Mouse (Mus musculus): ENCODE measurements around the gene Abhd8. TPM values are rescaled to one million over a fixed set of nuclear protein-coding genes. Genes with fewer than 3 reads are reported as not detected.

Abhd8 gene
- total and polyA plus RNA-seq, 3 experiments = 6.0 to 33.2 (median 8.5) TPM

DNA sequence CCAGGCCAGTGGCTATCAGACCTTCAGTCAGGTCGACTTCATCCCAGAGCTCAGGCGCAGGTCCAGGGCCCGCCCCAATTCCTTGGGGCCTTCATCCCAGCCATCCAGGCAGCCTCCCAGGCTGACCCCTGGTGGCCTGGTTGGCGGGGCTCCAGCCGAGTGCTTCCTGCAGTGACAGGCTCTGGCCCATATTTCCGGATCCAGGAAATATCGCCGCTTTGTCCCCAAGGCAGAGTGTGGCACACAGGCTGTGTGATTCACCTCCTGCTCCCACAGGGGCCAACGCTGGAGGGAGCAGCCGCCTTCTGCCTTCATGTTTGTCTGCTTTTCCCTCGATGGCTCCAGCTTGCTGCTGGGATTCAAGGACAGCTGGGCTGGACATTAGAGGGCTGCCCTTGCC lies 33.0 kb upstream of the Abhd8 start:
- H3K79me2 ChIP-seq (replicated peaks; ENCODE audit: control insufficient read depth, extremely low read depth, insufficient read depth, poor library complexity, severe bottlenecking) = no peaks in the 10 kb centered on the region
- DNase-seq (ENCODE audit: extremely low read depth) = no peak
- H3K27ac ChIP-seq (ENCODE audit: insufficient read depth, low read depth) = no peak overlapping the region
- H3K4me3 ChIP-seq (replicated peaks in 1 of 3; ENCODE audit: low read depth in 2 of 3, low read length in 2 of 3, poor library complexity in 1 of 3) = no peak overlapping the region
- no peak for TF ChIP-seq EP300 (IDR thresholded peaks at IDR 0.05; ENCODE audit: low read length)
- no peak for TF ChIP-seq RAD21 (IDR thresholded peaks at IDR 0.05; ENCODE audit: low read depth, low read length)
- no peak for TF ChIP-seq ELF1 (IDR thresholded peaks at IDR 0.05; ENCODE audit: low read depth, low read length)
- TF ChIP-seq CHD1 (IDR thresholded peaks at IDR 0.05; ENCODE audit: low read depth, low read length) = no peak
- no peak for TF ChIP-seq MEF2A (IDR thresholded peaks at IDR 0.05; ENCODE audit: borderline replicate concordance, low read depth, low read length)
- TF ChIP-seq TCF12 (IDR thresholded peaks at IDR 0.05; ENCODE audit: low read depth, low read length) = no peak
- TF ChIP-seq ZMIZ1 (IDR thresholded peaks at IDR 0.05; ENCODE audit: low read depth, low read length) = no peak
- no peak for TF ChIP-seq RCOR1 (conservative IDR thresholded peaks at IDR 0.05; ENCODE audit: low read depth, low read length)
- no peak for TF ChIP-seq CTCF (conservative IDR thresholded peaks at IDR 0.05 in 1 of 2, IDR thresholded peaks at IDR 0.05 in 1 of 2; ENCODE audit: low read depth in 2 of 2, low read length in 2 of 2)
- TF ChIP-seq POLR2AphosphoS2 (IDR thresholded peaks at IDR 0.05; ENCODE audit: low read depth, low read length) = no peak
- TF ChIP-seq ZC3H11A (IDR thresholded peaks at IDR 0.05; ENCODE audit: low read depth, low read length) = no peak
- no peak for TF ChIP-seq USF2 (conservative IDR thresholded peaks at IDR 0.05; ENCODE audit: low read depth, low read length)
- no peak for TF ChIP-seq NRF1 (IDR thresholded peaks at IDR 0.05; ENCODE audit: low read depth, low read length)
- TF ChIP-seq MAFK (IDR thresholded peaks at IDR 0.05; ENCODE audit: insufficient replicate concordance, low read length) = no peak
- dilution Hi-C loops (cut with MboI; ENCODE audit: extremely low pct_ligation_motif_present, extremely low pct_unique_long_range_greater_than_20kb, low sequenced_read_pairs) = no loop called here
- in situ Hi-C loops (cut with MboI; ENCODE audit: low pct_ligation_motif_present, low pct_unique_long_range_greater_than_20kb, low sequenced_read_pairs) = no loop called here
- H3K9ac ChIP-seq (ENCODE audit: insufficient read depth, low read depth) = no peak overlapping the region
- H3K9me3 ChIP-seq (replicated peaks; ENCODE audit: low read length) = no peaks in the 10 kb centered on the region
- peaks cover 0 to 14% of the 10 kb centered on the region in 2 experiments; a peak in 2 of 4 replicates for H3K4me1 ChIP-seq (ENCODE audit: control insufficient read depth in 1 of 2, insufficient read depth in 2 of 2)
- H3K36me3 ChIP-seq (replicated peaks in 1 of 2; ENCODE audit: control insufficient read depth in 1 of 2, insufficient read depth in 1 of 2, low read length in 1 of 2) = peaks cover 16 to 64% of the 10 kb centered on the region in 2 experiments
- H3K4me2 ChIP-seq (ENCODE audit: insufficient read depth, low read depth, poor library complexity, severe bottlenecking) = no peak overlapping the region
- H3K27me3 ChIP-seq (replicated peaks) = no peaks in the 10 kb centered on the region

DNA sequence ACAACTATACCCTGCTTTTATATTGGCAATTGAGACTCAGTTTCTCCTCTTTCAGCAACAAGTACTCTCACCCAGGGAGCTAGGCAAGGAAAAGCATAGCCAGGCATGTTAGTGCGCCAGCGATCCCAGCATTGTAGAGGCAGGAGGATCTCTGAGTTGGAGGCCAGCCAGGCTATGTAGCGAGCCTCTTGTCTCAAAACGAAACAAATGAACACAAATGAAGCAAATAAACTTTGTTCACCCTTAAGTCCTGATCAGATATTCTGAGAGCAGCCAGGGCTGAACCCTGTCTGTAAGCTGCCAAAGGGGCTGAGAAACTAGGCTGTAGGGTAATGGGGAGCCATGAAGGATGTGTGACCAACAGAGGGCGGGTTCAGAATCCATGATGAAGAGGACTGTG lies 32.4 kb upstream of the Abhd8 start:
- in situ Hi-C loops (cut with MboI; ENCODE audit: low pct_ligation_motif_present, low pct_unique_long_range_greater_than_20kb, low sequenced_read_pairs) (no loop called here), dilution Hi-C loops (cut with MboI; ENCODE audit: extremely low pct_ligation_motif_present, extremely low pct_unique_long_range_greater_than_20kb, low sequenced_read_pairs) (no loop called here)
- Histone ChIP-seq H3K79me2 (replicated peaks; ENCODE audit: control insufficient read depth, extremely low read depth, insufficient read depth, poor library complexity, severe bottlenecking) (no peaks in the 10 kb centered on the region), H3K27ac (ENCODE audit: insufficient read depth, low read depth) (no peak overlapping the region), H3K9ac (ENCODE audit: insufficient read depth, low read depth) (no peak overlapping the region), H3K4me2 (ENCODE audit: insufficient read depth, low read depth, poor library complexity, severe bottlenecking) (no peak overlapping the region), H3K27me3 (replicated peaks) (no peaks in the 10 kb centered on the region), H3K36me3 (replicated peaks in 1 of 2; ENCODE audit: control insufficient read depth in 1 of 2, insufficient read depth in 1 of 2, low read length in 1 of 2) (peaks cover 23 to 71% of the 10 kb centered on the region in 2 experiments), H3K4me1 (ENCODE audit: control insufficient read depth in 1 of 2, insufficient read depth in 2 of 2) (peaks cover 0 to 14% of the 10 kb centered on the region in 2 experiments; a peak in 2 of 4 replicates), H3K4me3 (replicated peaks in 1 of 3; ENCODE audit: low read depth in 2 of 3, low read length in 2 of 3, poor library complexity in 1 of 3) (no peak overlapping the region), H3K9me3 (replicated peaks; ENCODE audit: low read length) (no peaks in the 10 kb centered on the region)
- DNase-seq (ENCODE audit: extremely low read depth) = no peak
- no peak for TF ChIP-seq CHD1 (IDR thresholded peaks at IDR 0.05; ENCODE audit: low read depth, low read length)

DNA sequence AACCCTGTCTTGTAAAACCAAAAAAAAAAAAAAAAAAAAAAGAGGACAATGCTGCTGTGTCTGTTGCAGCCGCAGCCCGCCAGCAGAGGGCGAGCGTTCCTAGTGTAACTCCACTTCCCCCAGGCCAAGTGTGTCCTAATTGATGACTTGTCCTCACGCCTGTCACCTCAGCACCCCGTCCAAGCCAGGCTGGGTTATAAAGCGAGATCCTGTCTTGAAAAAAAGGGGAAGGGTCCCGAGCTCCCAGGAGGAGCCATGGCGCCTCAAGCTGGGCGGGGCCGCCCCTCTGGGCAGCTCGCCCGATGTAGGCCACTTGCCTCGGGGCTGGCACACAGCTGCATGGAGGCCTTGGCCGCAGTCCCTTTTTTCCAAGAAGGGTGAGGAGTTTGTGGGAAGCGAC lies 31.6 kb upstream of the Abhd8 start:
- Histone ChIP-seq H3K4me2 (ENCODE audit: insufficient read depth, low read depth, poor library complexity, severe bottlenecking) (no peak overlapping the region), H3K4me3 (replicated peaks in 1 of 3; ENCODE audit: low read depth in 2 of 3, low read length in 2 of 3, poor library complexity in 1 of 3) (no peak overlapping the region)
- in situ Hi-C loops (cut with MboI; ENCODE audit: low pct_ligation_motif_present, low pct_unique_long_range_greater_than_20kb, low sequenced_read_pairs) = no loop called here
- TF ChIP-seq KAT2A (IDR thresholded peaks at IDR 0.05; ENCODE audit: insufficient replicate concordance, low read length) (no peak), RAD21 (IDR thresholded peaks at IDR 0.05; ENCODE audit: low read depth, low read length) (peak; percentile 76), HCFC1 (IDR thresholded peaks at IDR 0.05; ENCODE audit: low read depth, low read length) (no peak), JUN (IDR thresholded peaks at IDR 0.05; ENCODE audit: insufficient read depth, low read depth, low read length) (no peak), SMC3 (IDR thresholded peaks at IDR 0.05; ENCODE audit: low read depth, low read length) (peak; percentile 85), PAX5 (IDR thresholded peaks at IDR 0.05; ENCODE audit: low read length) (no peak), IRF4 (IDR thresholded peaks at IDR 0.05; ENCODE audit: low read depth, low read length) (no peak), JUND (conservative IDR thresholded peaks at IDR 0.05; ENCODE audit: low read depth, low read length) (no peak), BHLHE40 (IDR thresholded peaks at IDR 0.05; ENCODE audit: low read depth, low read length) (no peak), NRF1 (IDR thresholded peaks at IDR 0.05; ENCODE audit: low read depth, low read length) (no peak), MAZ (IDR thresholded peaks at IDR 0.05; ENCODE audit: low read depth, low read length) (no peak), GABPA (IDR thresholded peaks at IDR 0.05; ENCODE audit: insufficient replicate concordance, low read depth, low read length) (no peak), USF2 (conservative IDR thresholded peaks at IDR 0.05; ENCODE audit: low read depth, low read length) (no peak), ZNF384 (IDR thresholded peaks at IDR 0.05; ENCODE audit: low read depth, low read length) (peak; percentile 96), CHD1 (IDR thresholded peaks at IDR 0.05; ENCODE audit: low read depth, low read length) (no peak), EP300 (IDR thresholded peaks at IDR 0.05; ENCODE audit: low read length) (no peak), POLR2AphosphoS2 (IDR thresholded peaks at IDR 0.05; ENCODE audit: low read depth, low read length) (no peak)

More for the DNA sequence above, 31.6 kb upstream of the Abhd8 start:
- H3K9me3 ChIP-seq (replicated peaks; ENCODE audit: low read length) = no peaks in the 10 kb centered on the region
- no peaks in the 10 kb centered on the region for H3K79me2 ChIP-seq (replicated peaks; ENCODE audit: control insufficient read depth, extremely low read depth, insufficient read depth, poor library complexity, severe bottlenecking)
- peaks cover 27 to 79% of the 10 kb centered on the region in 2 experiments for H3K36me3 ChIP-seq (replicated peaks in 1 of 2; ENCODE audit: control insufficient read depth in 1 of 2, insufficient read depth in 1 of 2, low read length in 1 of 2)
- dilution Hi-C loops (cut with MboI; ENCODE audit: extremely low pct_ligation_motif_present, extremely low pct_unique_long_range_greater_than_20kb, low sequenced_read_pairs) = no loop called here
- H3K4me1 ChIP-seq (ENCODE audit: control insufficient read depth in 1 of 2, insufficient read depth in 2 of 2) = peaks cover 0 to 17% of the 10 kb centered on the region in 2 experiments; a peak in 2 of 4 replicates
- no peaks in the 10 kb centered on the region for H3K27me3 ChIP-seq (replicated peaks)
- DNase-seq (ENCODE audit: extremely low read depth) = peak; percentile 84
- no peak overlapping the region for H3K9ac ChIP-seq (ENCODE audit: insufficient read depth, low read depth)
- H3K27ac ChIP-seq (ENCODE audit: insufficient read depth, low read depth) = no peak overlapping the region

Data from CH12.LX (cell line).